Mouse (Mus musculus) T-helper 2 cell (primary cell): Measurements from ENCODE around the gene Olfr1305.

Experiments
- in situ Hi-C: fragments of 300-600 bp; cut with MboI, MseI; formaldehyde crosslinking; loops from one replicate; pipeline ENCODE4 v1.15.1; 2025; ENCODE audit warnings: high pct_unique_total_duplicates

Gene Olfr1305

GRCm38 (mm10) chr2:111877049-111877448, at the start of gene Olfr1305:
TSS of gene Olfr1305 (minus strand) at chr2:111877149.
- in situ Hi-C loops, result loop anchor here (10.0 kb wide), 1 partner anchor 128 kb away; no protein-coding TSS in a partner anchor

GRCm38 (mm10) chr2:111916171-111916570, 39.2 kb upstream of the Olfr1305 start, which contains the start of gene Olfr1306:
TSS of gene Olfr1306 (minus strand) at chr2:111916271.
- in situ Hi-C loops, result no loop called here

GRCm38 (mm10) chr2:111820240-111820639, 56.7 kb downstream of the Olfr1305 start, which contains the start of gene Olfr1303:
TSS of gene Olfr1303 (minus strand) at chr2:111820340.
- in situ Hi-C loops, result loop anchor here (10.0 kb wide), 1 partner anchor 1575 kb away; no protein-coding TSS in a partner anchor
